Mouse (Mus musculus): ENCODE measurements around the gene Itgb3.

DNA sequence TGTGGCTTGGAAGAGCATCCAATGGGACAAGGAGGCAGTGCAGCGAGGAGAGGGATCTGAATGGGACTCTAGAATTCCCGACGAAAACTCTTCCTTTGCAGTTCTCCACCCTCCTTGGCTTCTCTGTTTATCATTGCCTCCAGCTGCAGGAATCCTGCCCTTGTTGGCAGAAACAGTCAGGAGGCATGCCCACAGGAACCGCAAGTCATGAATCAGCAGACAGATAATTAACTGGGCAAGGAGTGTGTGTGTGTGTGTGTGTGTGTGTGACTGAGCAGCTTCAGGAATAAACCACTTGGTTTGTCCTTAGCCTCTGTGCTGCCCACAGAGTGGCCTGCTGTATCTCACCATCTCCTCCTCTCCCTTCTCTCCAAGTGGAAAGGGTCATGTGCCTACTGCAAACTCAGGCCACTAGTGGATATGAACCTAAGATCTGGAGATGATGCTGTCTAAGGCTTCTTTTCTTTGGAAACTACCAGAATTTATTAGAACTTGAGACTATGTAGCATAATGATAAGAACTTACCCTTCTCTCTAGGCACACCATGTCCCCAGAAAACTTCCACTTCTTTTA lies 3.9 kb downstream of the Itgb3 start:
- TF ChIP-seq CTCF (IDR thresholded peaks at IDR 0.05; ENCODE audit: low read depth, low read length) (no peak), POLR2AphosphoS5 (IDR thresholded peaks at IDR 0.05; ENCODE audit: insufficient replicate concordance, low read depth, low read length) (no peak), TAL1 (conservative IDR thresholded peaks at IDR 0.05; ENCODE audit: low read depth, low read length) (peak; percentile 84), GATA2 (IDR thresholded peaks at IDR 0.05; ENCODE audit: borderline replicate concordance, low read depth, low read length) (no peak), GATA1 (IDR thresholded peaks at IDR 0.05; ENCODE audit: borderline replicate concordance, low read length) (no peak)
